Mouse (Mus musculus) embryonic stem cell, embryonic (primary cell): ENCODE results near the gene Slc9a1.

Experiments used
- CTCF ChIA-PET, 4 experiments: fragments of 300-600 bp in 2 of 4; fragments of 350-600 bp in 2 of 4; sonication (Branson Sonifier 250); formaldehyde crosslinking; loops; one replicate each; lab custom pipeline; 2022; ENCODE audit warnings: inconsistent platforms in 2 of 4; lab: Charles Lee
- POLR2A ChIA-PET, 4 experiments: fragments of 300-600 bp in 2 of 4; fragments of 350-600 bp in 2 of 4; sonication (Branson Sonifier 250); formaldehyde crosslinking; loops; one replicate each; lab custom pipeline; 2022; ENCODE audit warnings: antibody characterized with exemption in 4 of 4, inconsistent platforms in 1 of 4; lab: Charles Lee

Gene Slc9a1

GRCm38 (mm10) chr4:133403611-133404228, 34.2 kb downstream of the Slc9a1 start:
- CTCF ChIA-PET: interaction anchor here in 2 of 4 experiments (1.1 to 2.2 kb wide), 2 partner anchors 11 to 48 kb away, joined by 5 to 13 read pairs; no protein-coding TSS in a partner anchor

GRCm38 (mm10) chr4:133404256-133404655, 34.8 kb downstream of the Slc9a1 start:
- CTCF ChIA-PET: interaction anchor here in 3 of 4 experiments (0.6 to 2.4 kb wide), 9 partner anchors 11 to 228 kb away, joined by 3 to 13 read pairs (median 5); partner anchors contain the start of gene Wdtc1 (in 1 of the 3)
- POLR2A ChIA-PET: interaction anchor here in 2 of 4 experiments (0.7 to 3.1 kb wide), 13 partner anchors 9 to 61 kb away, joined by 3 to 17 read pairs (median 5); partner anchors contain the start of genes Wdtc1 (in 2 of the 2) and Slc9a1 (in 1 of the 2)

More at GRCm38 (mm10) chr4:133403611-133404228, 34.2 kb downstream of the Slc9a1 start:
- POLR2A ChIA-PET: interaction anchor here in 2 of 4 experiments (0.5 to 3.1 kb wide), 7 partner anchors 9 to 51 kb away, joined by 3 to 13 read pairs (median 3); partner anchors contain the start of genes Slc9a1 (in 1 of the 2) and Wdtc1 (in 1 of the 2)

GRCm38 (mm10) chr4:133406313-133407056, 37.0 kb downstream of the Slc9a1 start:
- POLR2A ChIA-PET: interaction anchor here (0.6 to 3.1 kb wide), 22 partner anchors 8 to 564 kb away, joined by 3 to 17 read pairs (median 4); partner anchors contain the start of genes Wdtc1 (in 3 of the 4), Slc9a1 (in 2 of the 4), Ppp1r8 (in 1 of the 4) and Sytl1 (in 1 of the 4)
- CTCF ChIA-PET: interaction anchor here in 3 of 4 experiments (0.5 to 2.4 kb wide), 10 partner anchors 8 to 124 kb away, joined by 3 to 13 read pairs (median 8); no protein-coding TSS in a partner anchor

GRCm38 (mm10) chr4:133407114-133407787, 37.7 kb downstream of the Slc9a1 start:
- POLR2A ChIA-PET: interaction anchor here in 2 of 4 experiments (0.6 to 2.9 kb wide), 20 partner anchors 7 to 485 kb away, joined by 3 to 18 read pairs (median 3); partner anchors contain the start of genes Wdtc1 (in 2 of the 2) and Fam76a (in 1 of the 2)
- CTCF ChIA-PET: interaction anchor here in 3 of 4 experiments (0.5 to 2.2 kb wide), 11 partner anchors 9 to 414 kb away, joined by 3 to 9 read pairs (median 3); no protein-coding TSS in a partner anchor

GRCm38 (mm10) chr4:133408006-133408405, 38.5 kb downstream of the Slc9a1 start:
- CTCF ChIA-PET: interaction anchor here (0.5 to 2.2 kb wide), 14 partner anchors 8 to 908 kb away, joined by 3 to 9 read pairs (median 3); no protein-coding TSS in a partner anchor
- POLR2A ChIA-PET: interaction anchor here in 2 of 4 experiments (0.6 to 2.0 kb wide), 19 partner anchors 10 to 486 kb away, joined by 3 to 18 read pairs (median 3); partner anchors contain the start of genes Wdtc1 (in 2 of the 2) and Fam76a (in 1 of the 2)

- POLR2A ChIA-PET: interaction anchor here (0.6 to 7.3 kb wide), 22 partner anchors 11 to 890 kb away, joined by 3 to 62 read pairs (median 4); partner anchors contain the start of genes Slc9a1 (in 3 of the 4) and Wdtc1 (in 2 of the 4)
- CTCF ChIA-PET: interaction anchor here (0.6 to 2.5 kb wide), 8 partner anchors 10 to 104 kb away, joined by 3 to 19 read pairs (median 4); no protein-coding TSS in a partner anchor
These were observed 41.5 kb downstream of the Slc9a1 start for GRCm38 (mm10) chr4:133410994-133411393.

GRCm38 (mm10) chr4:133412096-133412495, 42.6 kb downstream of the Slc9a1 start:
- ChIA-PET CTCF (interaction anchor here in 2 of 4 experiments (0.6 to 4.2 kb wide), 7 partner anchors 11 to 105 kb away, joined by 3 to 35 read pairs (median 3); partner anchors contain the start of gene Wdtc1 (in 1 of the 2)), POLR2A (interaction anchor here in 3 of 4 experiments (0.6 to 7.3 kb wide), 10 partner anchors 8 to 979 kb away, joined by 3 to 62 read pairs (median 6); partner anchors contain the start of genes Slc9a1 (in 2 of the 3) and Wdtc1 (in 1 of the 3))

GRCm38 (mm10) chr4:133412575-133413540, 43.4 kb downstream of the Slc9a1 start:
- POLR2A ChIA-PET: interaction anchor here in 2 of 4 experiments (0.7 to 7.3 kb wide), 25 partner anchors 7 to 568 kb away, joined by 3 to 62 read pairs (median 4); partner anchors contain the start of genes Wdtc1 (in 2 of the 2) and Slc9a1 (in 1 of the 2)
- CTCF ChIA-PET: interaction anchor here in 2 of 4 experiments (0.6 to 4.2 kb wide), 12 partner anchors 10 to 96 kb away, joined by 3 to 39 read pairs (median 4); partner anchors contain the start of gene Wdtc1 (in 1 of the 2)

- ChIA-PET CTCF (interaction anchor here in 2 of 4 experiments (0.9 to 4.2 kb wide), 17 partner anchors 10 to 427 kb away, joined by 3 to 39 read pairs (median 5); partner anchors contain the start of gene Wdtc1 (in 1 of the 2)), POLR2A (interaction anchor here in 3 of 4 experiments (0.7 to 7.3 kb wide), 28 partner anchors 8 to 569 kb away, joined by 3 to 62 read pairs (median 4); partner anchors contain the start of genes Wdtc1 (in 2 of the 3) and Slc9a1 (in 1 of the 3))
These were observed 44.1 kb downstream of the Slc9a1 start for GRCm38 (mm10) chr4:133413617-133414016.

GRCm38 (mm10) chr4:133414920-133415319, 45.4 kb downstream of the Slc9a1 start:
- CTCF ChIA-PET: interaction anchor here (0.5 to 4.2 kb wide), 65 partner anchors 8 to 1275 kb away, joined by 3 to 39 read pairs (median 4); partner anchors contain the start of genes Cd52 (in 1 of the 4), Nudc (in 1 of the 4), Tent5b (in 1 of the 4) and Wdtc1 (in 1 of the 4)
- POLR2A ChIA-PET: interaction anchor here in 3 of 4 experiments (0.7 to 7.3 kb wide), 36 partner anchors 8 to 343 kb away, joined by 3 to 62 read pairs (median 4); partner anchors contain the start of genes Wdtc1 (in 3 of the 3), Slc9a1 (in 1 of the 3) and Tmem222 (in 1 of the 3)

GRCm38 (mm10) chr4:133419312-133420004, 50.0 kb downstream of the Slc9a1 start:
- POLR2A ChIA-PET: interaction anchor here in 3 of 4 experiments (0.5 to 5.7 kb wide), 7 partner anchors 8 to 338 kb away, joined by 3 to 53 read pairs (median 4); partner anchors contain the start of gene Wdtc1 (in 1 of the 3)
- CTCF ChIA-PET: interaction anchor here (0.6 to 7.8 kb wide), 13 partner anchors 9 to 168 kb away, joined by 3 to 159 read pairs (median 4); no protein-coding TSS in a partner anchor

- ChIA-PET CTCF (interaction anchor here in 3 of 4 experiments (0.5 to 7.8 kb wide), 23 partner anchors 11 to 410 kb away, joined by 3 to 159 read pairs (median 5); partner anchors contain the start of genes Nudc (in 1 of the 3) and Slc9a1 (in 1 of the 3)), POLR2A (interaction anchor here (0.6 to 5.7 kb wide), 6 partner anchors 28 to 443 kb away, joined by 3 to 53 read pairs (median 4); partner anchors contain the start of gene Slc9a1 (in 1 of the 4))
These were observed 52.5 kb downstream of the Slc9a1 start for GRCm38 (mm10) chr4:133421989-133422388.

GRCm38 (mm10) chr4:133422601-133423000, 53.1 kb downstream of the Slc9a1 start:
- ChIA-PET CTCF (interaction anchor here (0.5 to 7.8 kb wide), 78 partner anchors 7 to 1888 kb away, joined by 3 to 159 read pairs (median 4); partner anchors contain the start of genes Nudc (in 2 of the 4), Tent5b (in 2 of the 4), Kdf1 (in 1 of the 4) and Slc9a1 (in 1 of the 4)), POLR2A (interaction anchor here in 3 of 4 experiments (0.6 to 5.7 kb wide), 26 partner anchors 8 to 211 kb away, joined by 3 to 53 read pairs (median 4); partner anchors contain the start of genes Wdtc1 (in 2 of the 3) and Slc9a1 (in 1 of the 3))
